Mouse (Mus musculus) midbrain, embryonic 15.5 days (tissue): ENCODE measurements around the gene Rp9. TPM values are rescaled to one million over a fixed set of nuclear protein-coding genes. Genes with fewer than 3 reads are reported as not detected.

Experiments used
- ATAC-seq: fragments of 200-750 bp; cut with Nextera tagmentation; replicated peaks from 2 replicates; pipeline ENCODE4 v1.8.0; 2017; ENCODE audit warnings: moderate TSS enrichment
- H3K27ac ChIP-seq: fragments of 300-500 bp; sonication (generic); 2 replicates; pipeline ENCODE4 v1.5.1; 2015; ENCODE audit warnings: mild to moderate bottlenecking, inconsistent platforms
- H3K27me3 ChIP-seq: fragments of 300-500 bp; sonication (generic); replicated peaks from 2 replicates; pipeline ENCODE4 v1.6.1; 2015; ENCODE audit warnings: inconsistent platforms
- H3K36me3 ChIP-seq: fragments of 300-500 bp; sonication (generic); replicated peaks from 2 replicates; pipeline ENCODE4 v1.6.1; 2015; ENCODE audit warnings: inconsistent platforms
- H3K4me1 ChIP-seq: fragments of 300-500 bp; sonication (generic); 2 replicates; pipeline ENCODE4 v1.6.1; 2015; ENCODE audit warnings: inconsistent platforms
- H3K4me2 ChIP-seq: fragments of 300-500 bp; sonication (generic); 2 replicates; pipeline ENCODE4 v1.6.1; 2015; ENCODE audit warnings: inconsistent platforms, mild to moderate bottlenecking, moderate library complexity
- H3K4me3 ChIP-seq: fragments of 300-500 bp; sonication (generic); 2 replicates; pipeline ENCODE4 v1.5.1; 2015; ENCODE audit warnings: mild to moderate bottlenecking, inconsistent platforms
- H3K9ac ChIP-seq: fragments of 300-500 bp; sonication (generic); 2 replicates; pipeline ENCODE4 v1.6.1; 2015; ENCODE audit warnings: mild to moderate bottlenecking, inconsistent platforms
- H3K9me3 ChIP-seq: fragments of 300-500 bp; sonication (generic); 2 replicates; pipeline ENCODE4 v1.6.1; 2016; ENCODE audit warnings: inconsistent platforms
- WGBS: fragments of 180-500 bp; shearing (Covaris S2); methylation state at CpG from one replicate; pipeline ENCODE4 v1.1.7; 2015; ENCODE audit warnings: mixed read lengths; 5-methylcytosine and 5-hydroxymethylcytosine counted together
- polyA plus RNA-seq: library from polyadenylated mRNA; unstranded; fragments of >200 nt; fragmentation: Nextera tagmentation; extraction: Ambion mirVana; gene quantifications from 2 replicates; pipeline ENCODE4 v1.2.1, GENCODE M21; 2015

Gene Rp9
- 70.9 TPM in 2 replicates for polyA plus RNA-seq

- H3K36me3 ChIP-seq, result no peaks in the 10 kb centered on the region
- peaks cover 7% of the 10 kb centered on the region for H3K4me1 ChIP-seq
- peak within 1 kb of the TSS; percentile 63 for H3K4me2 ChIP-seq
- ATAC-seq, result no peak
- WGBS, result 85% methylated on average over 3 of the region's 3 CpGs
- H3K9me3 ChIP-seq, result no peaks in the 10 kb centered on the region
- H3K27me3 ChIP-seq, result no peaks in the 10 kb centered on the region
- H3K27ac ChIP-seq, result peak within 1 kb of the TSS; percentile 94
- H3K9ac ChIP-seq, result peak within 1 kb of the TSS; percentile 95
- H3K4me3 ChIP-seq, result peak within 1 kb of the TSS; percentile 87
Measured at GRCm38 (mm10) chr9:22469643-22470042, at the start of gene Rp9. Gene Rp9 (minus strand): TSS chr9:22469743.

GRCm38 (mm10) chr9:22518394-22519041 lies 49.0 kb upstream of the Rp9 start:
- Histone ChIP-seq H3K9me3 (no peaks in the 10 kb centered on the region), H3K27ac (no peak overlapping the region), H3K4me2 (no peak overlapping the region), H3K4me3 (no peak overlapping the region), H3K36me3 (no peaks in the 10 kb centered on the region), H3K27me3 (no peaks in the 10 kb centered on the region), H3K4me1 (no peaks in the 10 kb centered on the region), H3K9ac (no peak overlapping the region)
- peak; percentile 86 for ATAC-seq
- 94% methylated on average over 3 of the region's 3 CpGs for WGBS

GRCm38 (mm10) chr9:22515076-22515475 lies 45.5 kb upstream of the Rp9 start:
- Histone ChIP-seq H3K9me3 (no peaks in the 10 kb centered on the region), H3K36me3 (no peaks in the 10 kb centered on the region), H3K4me3 (no peak overlapping the region), H3K27me3 (no peaks in the 10 kb centered on the region), H3K4me1 (no peaks in the 10 kb centered on the region), H3K4me2 (no peak overlapping the region), H3K9ac (no peak overlapping the region), H3K27ac (no peak overlapping the region)
- no peak for ATAC-seq
- WGBS, result 91% methylated on average over 4 of the region's 4 CpGs

- Histone ChIP-seq H3K9me3 (no peaks in the 10 kb centered on the region), H3K9ac (no peak overlapping the region), H3K27ac (no peak overlapping the region), H3K4me3 (no peak overlapping the region), H3K27me3 (no peaks in the 10 kb centered on the region), H3K4me1 (no peaks in the 10 kb centered on the region), H3K4me2 (no peak overlapping the region), H3K36me3 (no peaks in the 10 kb centered on the region)
- no peak for ATAC-seq
- 89% methylated on average over 2 of the region's 2 CpGs for WGBS
Measured at GRCm38 (mm10) chr9:22505574-22505973, 36.0 kb upstream of the Rp9 start.

- Histone ChIP-seq H3K9ac (no peak overlapping the region), H3K4me2 (no peak overlapping the region), H3K4me3 (no peak overlapping the region), H3K4me1 (no peaks in the 10 kb centered on the region), H3K27ac (no peak overlapping the region), H3K36me3 (no peaks in the 10 kb centered on the region; the same call in 1 of the 2 replicates), H3K27me3 (no peaks in the 10 kb centered on the region), H3K9me3 (no peaks in the 10 kb centered on the region)
- 80% methylated on average over 5 of the region's 5 CpGs for WGBS
- ATAC-seq, result no peak
Measured at GRCm38 (mm10) chr9:22503581-22503980, 34.0 kb upstream of the Rp9 start.

- whole genome bisulfite sequencing, result 60% methylated on average over 2 of the region's 2 CpGs
- Histone ChIP-seq H3K4me1 (no peaks in the 10 kb centered on the region), H3K27me3 (no peaks in the 10 kb centered on the region), H3K27ac (no peak overlapping the region), H3K4me3 (no peak overlapping the region), H3K4me2 (no peak overlapping the region), H3K36me3 (no peaks in the 10 kb centered on the region; the same call in 1 of the 2 replicates), H3K9me3 (no peaks in the 10 kb centered on the region), H3K9ac (no peak overlapping the region)
- no peak for ATAC-seq
Measured at GRCm38 (mm10) chr9:22502972-22503371, 33.4 kb upstream of the Rp9 start.

GRCm38 (mm10) chr9:22497021-22497767 lies 27.7 kb upstream of the Rp9 start:
- 89% methylated on average over 6 of the region's 6 CpGs for WGBS
- ATAC-seq, result no peak
- H3K27me3 ChIP-seq, result no peaks in the 10 kb centered on the region
- no peaks in the 10 kb centered on the region for H3K4me1 ChIP-seq
- no peak overlapping the region for H3K27ac ChIP-seq
- no peak overlapping the region for H3K4me3 ChIP-seq
- no peak overlapping the region for H3K9ac ChIP-seq
- H3K4me2 ChIP-seq, result no peak overlapping the region
- H3K36me3 ChIP-seq, result no peaks in the 10 kb centered on the region; the same call in 1 of the 2 replicates
- peaks cover 2% of the 10 kb centered on the region; the same call in 1 of the 2 replicates for H3K9me3 ChIP-seq

GRCm38 (mm10) chr9:22495133-22495532 lies 25.6 kb upstream of the Rp9 start:
- Histone ChIP-seq H3K36me3 (no peaks in the 10 kb centered on the region; the same call in 1 of the 2 replicates), H3K4me2 (no peak overlapping the region), H3K27ac (no peak overlapping the region), H3K9me3 (peaks cover 2% of the 10 kb centered on the region; the same call in 1 of the 2 replicates), H3K4me1 (no peaks in the 10 kb centered on the region), H3K9ac (no peak overlapping the region), H3K27me3 (no peaks in the 10 kb centered on the region), H3K4me3 (no peak overlapping the region)
- WGBS, result 87% methylated on average over 2 of the region's 2 CpGs
- ATAC-seq, result no peak

GRCm38 (mm10) chr9:22494203-22494807 lies 24.8 kb upstream of the Rp9 start:
- H3K9ac ChIP-seq, result no peak overlapping the region
- H3K36me3 ChIP-seq, result no peaks in the 10 kb centered on the region; the same call in 1 of the 2 replicates
- no peak overlapping the region for H3K4me2 ChIP-seq
- H3K4me3 ChIP-seq, result no peak overlapping the region
- H3K4me1 ChIP-seq, result no peaks in the 10 kb centered on the region
- 82% methylated on average over 9 of the region's 9 CpGs for WGBS
- peaks cover 2% of the 10 kb centered on the region; the same call in 1 of the 2 replicates for H3K9me3 ChIP-seq
- H3K27me3 ChIP-seq, result no peaks in the 10 kb centered on the region
- no peak overlapping the region for H3K27ac ChIP-seq
- ATAC-seq, result no peak

GRCm38 (mm10) chr9:22488963-22489362 lies 19.4 kb upstream of the Rp9 start:
- no peaks in the 10 kb centered on the region for H3K27me3 ChIP-seq
- 61% methylated on average over 9 of the region's 9 CpGs for WGBS

GRCm38 (mm10) chr9:22486211-22486610 lies 16.7 kb upstream of the Rp9 start:
- H3K36me3 ChIP-seq, result no peaks in the 10 kb centered on the region
- H3K27ac ChIP-seq, result no peak overlapping the region
- no peaks in the 10 kb centered on the region for H3K4me1 ChIP-seq
- no peak overlapping the region for H3K9ac ChIP-seq
- ATAC-seq, result no peak
- H3K4me3 ChIP-seq, result no peak overlapping the region
- no peaks in the 10 kb centered on the region for H3K27me3 ChIP-seq
- H3K9me3 ChIP-seq, result no peaks in the 10 kb centered on the region
- H3K4me2 ChIP-seq, result no peak overlapping the region
- 89% methylated on average over 7 of the region's 7 CpGs for WGBS

More at GRCm38 (mm10) chr9:22488963-22489362, 19.4 kb upstream of the Rp9 start:
- no peak overlapping the region for H3K4me2 ChIP-seq
- H3K9me3 ChIP-seq, result no peaks in the 10 kb centered on the region
- H3K27ac ChIP-seq, result no peak overlapping the region
- no peaks in the 10 kb centered on the region for H3K4me1 ChIP-seq
- H3K4me3 ChIP-seq, result no peak overlapping the region
- no peaks in the 10 kb centered on the region for H3K36me3 ChIP-seq
- H3K9ac ChIP-seq, result no peak overlapping the region
- ATAC-seq, result no peak

- ATAC-seq, result no peak
- H3K9ac ChIP-seq, result no peak overlapping the region
- no peak overlapping the region for H3K4me2 ChIP-seq
- no peak overlapping the region for H3K4me3 ChIP-seq
- no peaks in the 10 kb centered on the region for H3K9me3 ChIP-seq
- H3K27me3 ChIP-seq, result no peaks in the 10 kb centered on the region
- no peaks in the 10 kb centered on the region for H3K36me3 ChIP-seq
- 94% methylated on average over 12 of the region's 12 CpGs for WGBS
- no peak overlapping the region for H3K27ac ChIP-seq
- no peaks in the 10 kb centered on the region for H3K4me1 ChIP-seq
Measured at GRCm38 (mm10) chr9:22484562-22485308, 15.2 kb upstream of the Rp9 start.
